Mouse (Mus musculus): ENCODE data around the gene Asgr1. TPM values are rescaled to one million over a fixed set of nuclear protein-coding genes. Genes with fewer than 3 reads are reported as not detected.

Gene Asgr1
- polyA plus RNA-seq, 1 experiment: 3.5 TPM

DNA sequence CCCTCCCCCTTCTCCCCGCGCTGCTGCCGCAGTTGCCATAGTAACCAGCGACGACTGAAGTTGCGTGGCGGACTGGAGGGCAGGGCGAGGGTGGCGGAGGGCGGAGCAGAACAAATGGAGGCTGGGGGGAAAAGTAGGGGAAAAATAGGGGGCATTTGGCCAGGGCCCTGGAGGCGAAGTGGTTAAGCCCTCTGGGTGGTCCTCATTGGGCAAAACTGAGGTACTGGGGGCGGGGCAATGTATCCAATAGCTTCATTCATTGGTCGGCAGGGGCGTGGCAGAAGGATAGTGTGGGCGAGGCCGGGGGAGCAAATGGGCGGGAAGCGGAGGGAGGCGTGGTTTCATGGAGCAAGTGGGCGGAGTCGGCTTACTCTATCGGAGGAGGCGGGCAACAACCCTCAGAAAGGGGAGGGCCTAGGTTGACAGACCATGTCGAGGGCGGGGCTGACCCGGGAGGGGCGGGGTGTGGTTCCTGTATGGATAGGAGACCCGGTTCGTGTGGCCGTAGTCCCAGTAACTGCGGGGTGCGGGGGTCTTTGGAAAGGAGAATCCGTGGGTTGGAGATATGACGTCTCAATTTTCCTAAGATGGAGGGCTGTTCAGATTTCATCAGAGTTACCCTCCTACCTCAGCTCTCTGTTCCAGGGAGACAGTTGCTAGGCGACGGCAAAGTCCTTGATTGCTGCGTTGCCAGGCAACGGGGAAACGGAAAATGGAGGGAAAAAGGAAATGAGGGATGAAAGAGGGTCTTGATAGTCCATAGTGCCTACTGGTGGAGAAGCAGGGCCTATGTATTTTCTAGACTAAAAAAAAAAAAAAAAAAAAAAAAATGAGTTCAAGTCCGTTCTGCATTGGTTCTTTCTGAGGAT lies 32.4 kb upstream of the Asgr1 start:
- peak overlapping the region; percentile 34 for H3K4me3 ChIP-seq (ENCODE audit: insufficient read depth, low read length)

DNA sequence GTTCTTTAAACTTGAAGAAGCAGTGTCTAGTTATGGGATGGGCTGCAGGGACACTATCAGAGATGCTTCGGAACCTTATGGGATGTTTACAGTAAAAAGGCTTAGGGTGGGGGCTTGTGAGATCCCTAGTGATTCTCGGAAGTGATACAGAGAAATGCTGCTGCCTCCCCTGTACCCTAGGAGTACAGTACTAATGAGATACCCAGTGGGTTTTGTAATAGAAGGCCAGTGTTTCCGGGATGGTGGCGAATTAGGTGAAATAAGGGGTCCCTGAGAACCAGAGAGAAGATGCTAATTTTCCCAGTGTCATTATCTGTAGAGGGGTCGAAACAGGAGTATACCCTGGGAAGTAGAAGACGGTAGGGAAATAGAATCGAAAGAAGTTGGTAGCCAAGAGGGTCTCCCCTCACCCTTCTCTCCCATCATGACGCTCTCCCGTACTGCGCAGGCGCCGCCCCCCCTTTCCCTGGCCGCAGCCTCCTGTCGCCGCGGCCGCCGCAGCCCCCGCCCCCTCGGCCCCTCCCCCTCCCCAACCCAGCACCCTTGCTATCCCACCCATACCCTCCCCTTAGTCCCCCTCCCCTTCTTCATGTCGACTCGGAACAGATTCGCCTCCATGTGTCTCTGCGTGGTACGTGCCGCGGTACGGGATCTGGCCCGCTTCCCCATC lies 30.3 kb upstream of the Asgr1 start:
- Histone ChIP-seq H3K27ac (ENCODE audit: insufficient read depth, low read length) (0 out of 2 replicates have a peak overlapping the region, but pooled peaks have one; percentile 38), H3K4me3 (ENCODE audit: insufficient read depth, low read length) (peak overlapping the region; percentile 46), H3K4me1 (ENCODE audit: control insufficient read depth, insufficient read depth, low read length) (peaks cover 9% of the 10 kb centered on the region)
- TF ChIP-seq POLR2A (IDR thresholded peaks at IDR 0.05; ENCODE audit: extremely low read depth, insufficient read depth, low read length) (no peak), CTCF (IDR thresholded peaks at IDR 0.05; ENCODE audit: extremely low read depth, insufficient read depth, low read length) (no peak)

More for the DNA sequence above, 32.4 kb upstream of the Asgr1 start:
- 0 out of 2 replicates have a peak overlapping the region, but pooled peaks have one; percentile 1 for H3K27ac ChIP-seq (ENCODE audit: insufficient read depth, low read length)
- peaks cover 6% of the 10 kb centered on the region; the same call in 1 of the 2 replicates for H3K4me1 ChIP-seq (ENCODE audit: control insufficient read depth, insufficient read depth, low read length)
- TF ChIP-seq POLR2A (IDR thresholded peaks at IDR 0.05; ENCODE audit: extremely low read depth, insufficient read depth, low read length): no peak
- no peak for TF ChIP-seq CTCF (IDR thresholded peaks at IDR 0.05; ENCODE audit: extremely low read depth, insufficient read depth, low read length)

DNA sequence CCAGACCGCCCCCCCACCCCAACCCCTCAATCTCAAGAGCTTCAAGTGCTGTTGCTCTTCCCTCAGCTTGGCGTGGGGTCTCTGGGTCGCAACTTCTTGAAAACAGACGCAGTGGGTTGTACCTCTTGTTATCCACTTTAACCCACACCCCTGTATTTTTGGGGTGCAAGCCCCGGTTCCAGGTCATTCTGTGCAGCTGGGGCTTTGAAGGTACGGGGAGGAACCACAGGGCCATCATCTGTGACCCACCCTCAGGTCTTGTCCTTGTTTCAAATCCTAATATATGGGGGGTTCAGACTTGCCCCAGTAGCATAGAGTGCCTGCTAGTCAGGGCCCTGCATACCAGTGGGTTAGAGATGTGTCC lies 29.8 kb upstream of the Asgr1 start:
- H3K4me3 ChIP-seq (ENCODE audit: insufficient read depth, low read length): peak overlapping the region; percentile 46
- TF ChIP-seq POLR2A (IDR thresholded peaks at IDR 0.05; ENCODE audit: extremely low read depth, insufficient read depth, low read length) (no peak), CTCF (IDR thresholded peaks at IDR 0.05; ENCODE audit: extremely low read depth, insufficient read depth, low read length) (no peak)
- no peak overlapping the region for H3K27ac ChIP-seq (ENCODE audit: insufficient read depth, low read length)
- peaks cover 11% of the 10 kb centered on the region for H3K4me1 ChIP-seq (ENCODE audit: control insufficient read depth, insufficient read depth, low read length)

- H3K27ac ChIP-seq (ENCODE audit: insufficient read depth, low read length): peak overlapping the region; percentile 45; the same call in 1 of the 2 replicates
- H3K4me1 ChIP-seq (ENCODE audit: control insufficient read depth, insufficient read depth, low read length): peaks cover 14% of the 10 kb centered on the region
- TF ChIP-seq CTCF (IDR thresholded peaks at IDR 0.05; ENCODE audit: extremely low read depth, insufficient read depth, low read length): no peak
- no peak for TF ChIP-seq POLR2A (IDR thresholded peaks at IDR 0.05; ENCODE audit: extremely low read depth, insufficient read depth, low read length)
- H3K4me3 ChIP-seq (ENCODE audit: insufficient read depth, low read length): peak overlapping the region; percentile 22
These were observed 27.2 kb upstream of the Asgr1 start for GRCm38 (mm10) chr11:70026689-70027088.

DNA sequence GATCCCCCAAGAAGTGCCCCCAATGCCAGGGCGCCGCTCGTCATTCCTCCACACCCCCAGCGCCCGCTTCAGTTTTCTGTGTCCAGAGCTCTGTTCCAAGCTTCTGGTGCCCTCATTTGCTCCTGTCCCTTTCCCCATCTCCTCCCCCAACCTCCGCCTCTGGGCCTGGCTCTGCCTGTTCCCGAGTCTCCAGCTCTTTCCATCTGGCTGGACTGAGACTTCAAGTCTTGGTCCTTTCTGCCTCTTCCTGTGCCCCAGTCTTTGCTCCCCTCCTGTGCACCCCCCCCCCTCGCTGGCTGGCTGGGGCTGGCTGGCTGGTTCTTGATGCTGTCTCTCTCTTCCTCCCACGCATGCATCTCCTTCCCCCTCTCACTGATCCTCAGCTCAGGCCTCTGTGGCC lies 26.5 kb upstream of the Asgr1 start:
- no peak for TF ChIP-seq POLR2A (IDR thresholded peaks at IDR 0.05; ENCODE audit: extremely low read depth, insufficient read depth, low read length)
- peak overlapping the region; percentile 45; the same call in 1 of the 2 replicates for H3K27ac ChIP-seq (ENCODE audit: insufficient read depth, low read length)
- H3K4me1 ChIP-seq (ENCODE audit: control insufficient read depth, insufficient read depth, low read length): peaks cover 14% of the 10 kb centered on the region
- peak overlapping the region; percentile 22 for H3K4me3 ChIP-seq (ENCODE audit: insufficient read depth, low read length)

- H3K4me1 ChIP-seq (ENCODE audit: control insufficient read depth, insufficient read depth, low read length): peaks cover 14% of the 10 kb centered on the region
These were observed 25.3 kb upstream of the Asgr1 start for GRCm38 (mm10) chr11:70028401-70029129.

DNA sequence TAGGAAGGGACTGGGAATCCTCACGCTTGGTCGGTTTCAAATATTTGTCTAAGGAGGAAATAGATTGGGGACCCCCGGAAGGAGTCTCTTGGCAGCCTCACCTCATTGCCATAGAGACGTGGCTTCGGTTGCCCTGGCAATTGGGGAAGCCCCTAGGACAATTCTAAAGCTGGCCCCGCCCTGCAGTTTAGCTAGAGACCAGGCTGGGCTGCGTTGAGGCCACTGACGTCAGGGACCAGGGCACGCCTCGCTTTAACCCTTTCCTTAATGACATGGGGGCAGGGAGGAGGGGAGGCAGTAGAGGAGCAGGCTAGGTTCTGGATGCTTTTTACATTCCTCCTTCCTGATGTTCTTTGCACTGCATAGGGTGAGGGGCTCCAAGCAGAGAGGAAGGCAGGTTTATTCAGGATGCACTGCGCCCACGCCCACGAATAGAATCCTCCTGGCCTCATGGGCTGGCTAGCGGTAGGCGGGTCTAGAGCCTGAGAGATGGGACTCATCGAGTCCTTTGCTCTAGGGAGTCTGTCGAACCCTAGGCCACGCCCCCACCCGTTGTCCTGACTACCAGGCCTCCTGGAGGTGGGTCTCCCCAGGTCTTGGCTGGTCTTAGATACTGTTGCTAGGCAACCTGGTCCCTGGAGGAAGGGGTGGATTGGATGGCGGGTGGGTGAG lies 24.6 kb upstream of the Asgr1 start:
- Histone ChIP-seq H3K4me1 (ENCODE audit: control insufficient read depth, insufficient read depth, low read length) (peaks cover 11% of the 10 kb centered on the region), H3K27ac (ENCODE audit: insufficient read depth, low read length) (peak overlapping the region; percentile 51), H3K4me3 (ENCODE audit: insufficient read depth, low read length) (peak overlapping the region; percentile 24)
- TF ChIP-seq CTCF (IDR thresholded peaks at IDR 0.05; ENCODE audit: extremely low read depth, insufficient read depth, low read length) (no peak), POLR2A (IDR thresholded peaks at IDR 0.05; ENCODE audit: extremely low read depth, insufficient read depth, low read length) (0 out of 2 replicates have a peak, but pooled peaks have one; percentile 19)

More at GRCm38 (mm10) chr11:70028401-70029129, 25.3 kb upstream of the Asgr1 start:
- Histone ChIP-seq H3K4me3 (ENCODE audit: insufficient read depth, low read length) (peak overlapping the region; percentile 24; the same call in 1 of the 2 replicates), H3K27ac (ENCODE audit: insufficient read depth, low read length) (peak overlapping the region; percentile 51)
- no peak for TF ChIP-seq POLR2A (IDR thresholded peaks at IDR 0.05; ENCODE audit: extremely low read depth, insufficient read depth, low read length)
- TF ChIP-seq CTCF (IDR thresholded peaks at IDR 0.05; ENCODE audit: extremely low read depth, insufficient read depth, low read length): no peak

- H3K4me3 ChIP-seq (ENCODE audit: insufficient read depth, low read length): peak overlapping the region; percentile 24; the same call in 1 of the 2 replicates
- H3K27ac ChIP-seq (ENCODE audit: insufficient read depth, low read length): no peak overlapping the region
- TF ChIP-seq POLR2A (IDR thresholded peaks at IDR 0.05; ENCODE audit: extremely low read depth, insufficient read depth, low read length): no peak
- no peak for TF ChIP-seq CTCF (IDR thresholded peaks at IDR 0.05; ENCODE audit: extremely low read depth, insufficient read depth, low read length)
- H3K4me1 ChIP-seq (ENCODE audit: control insufficient read depth, insufficient read depth, low read length): peaks cover 11% of the 10 kb centered on the region
These were observed 23.9 kb upstream of the Asgr1 start for GRCm38 (mm10) chr11:70029829-70030550.

Data from cortical plate, adult 2 months (tissue).